Mouse (Mus musculus) gastrocnemius, postnatal 4 days (tissue): ENCODE data around the gene Mgat1. TPM values are rescaled to one million over a fixed set of nuclear protein-coding genes. Genes with fewer than 3 reads are reported as not detected.
"Not testable (repeated sequence)": the region's sequence is repeated elsewhere in the genome, so short reads cannot be mapped to it uniquely, and the experiment has no call there.

Experiments
- DNase-seq, 2 experiments: peaks; one replicate each; pipeline ENCODE4 v3.0.0; 2021 to 2022; ENCODE audit warnings: low spot score in 2 of 2, mixed read lengths in 2 of 2
- long read RNA-seq, 2 experiments: library from polyadenylated mRNA; stranded (forward); transcript quantifications; one replicate each; pipeline ENCODE4 v2.0.0; 2021
- total RNA-seq, 2 experiments: library from RNA; stranded (reverse); gene quantifications; 2 replicates each; pipeline ENCODE4 v1.2.3; 2021

Mgat1 gene
- total RNA-seq = 10 to 100 TPM; 61.3 to 67.4 TPM
- long read RNA-seq, experiment 1, transcript Mgat1-205 (2 exons, 787 nt) = minor isoform, 6 of 79 reads
- long read RNA-seq, experiment 1, transcript Mgat1-213 (4 exons, 3,151 nt) = minor isoform, 11 of 79 reads
- long read RNA-seq, experiment 1, transcript Mgat1-201 (3 exons, 2,976 nt) = minor isoform, 18 of 79 reads
- long read RNA-seq, experiment 1, transcript Mgat1-202 (3 exons, 2,729 nt) = major isoform, 25 of 79 reads
- long read RNA-seq, experiment 1, partial matches to known transcripts = 4 of 79 reads
- long read RNA-seq, experiment 1, other reads (novel, unspliced or antisense) = 14 of 79 reads
- long read RNA-seq, experiment 2, transcript Mgat1-201 (3 exons, 2,976 nt) = minor isoform, 36 of 152 reads
- long read RNA-seq, experiment 2, transcript Mgat1-213 (4 exons, 3,151 nt) = minor isoform, 14 of 152 reads
- long read RNA-seq, experiment 2, transcript Mgat1-202 (3 exons, 2,729 nt) = major isoform, 44 of 152 reads
- long read RNA-seq, experiment 2, transcript Mgat1-205 (2 exons, 787 nt) = minor isoform, 10 of 152 reads
- long read RNA-seq, experiment 2, partial matches to known transcripts = 10 of 152 reads
- long read RNA-seq, experiment 2, other reads (novel, unspliced or antisense) = 32 of 152 reads

GRCm38 (mm10) chr11:49243727-49244594 is at the start of gene Mgat1:
Gene Mgat1 (plus strand): TSS chr11:49244191.
- peak; percentile 88 to 95 for DNase-seq

- not testable (repeated sequence) for DNase-seq
Observed at GRCm38 (mm10) chr11:49194771-49195170, 49.2 kb upstream of the Mgat1 start.

- DNase-seq = no peak
Observed at GRCm38 (mm10) chr11:49195819-49196322, 48.1 kb upstream of the Mgat1 start.

GRCm38 (mm10) chr11:49200666-49201065 is 43.3 kb upstream of the Mgat1 start:
- no peak for DNase-seq

GRCm38 (mm10) chr11:49201142-49201541 is 42.8 kb upstream of the Mgat1 start:
- no peak for DNase-seq

- no peak for DNase-seq
Observed at GRCm38 (mm10) chr11:49202071-49202470, 41.9 kb upstream of the Mgat1 start.

- peak in 1 of 2 experiments; percentile 13 for DNase-seq
Observed at GRCm38 (mm10) chr11:49202523-49203061, 41.4 kb upstream of the Mgat1 start.

GRCm38 (mm10) chr11:49203129-49203768 is 40.7 kb upstream of the Mgat1 start, which contains the start of gene Zfp62:
Gene Zfp62 (plus strand): TSS chr11:49203292.
- DNase-seq = peak; percentile 84 to 95

GRCm38 (mm10) chr11:49203771-49204497 is 40.1 kb upstream of the Mgat1 start:
- DNase-seq = no peak

GRCm38 (mm10) chr11:49205080-49205590 is 38.9 kb upstream of the Mgat1 start:
- DNase-seq = no peak

- DNase-seq = no peak
Observed at GRCm38 (mm10) chr11:49207495-49207894, 36.5 kb upstream of the Mgat1 start.

- DNase-seq = no peak
Observed at GRCm38 (mm10) chr11:49212577-49212976, 31.4 kb upstream of the Mgat1 start.

- DNase-seq = no peak
Observed at GRCm38 (mm10) chr11:49213505-49213904, 30.5 kb upstream of the Mgat1 start.

GRCm38 (mm10) chr11:49219271-49219670 is 24.7 kb upstream of the Mgat1 start:
- DNase-seq = no peak

- no peak for DNase-seq
Observed at GRCm38 (mm10) chr11:49224455-49224854, 19.5 kb upstream of the Mgat1 start.

- DNase-seq = no peak
Observed at GRCm38 (mm10) chr11:49232781-49233180, 11.2 kb upstream of the Mgat1 start.

GRCm38 (mm10) chr11:49235459-49236207 is 8.4 kb upstream of the Mgat1 start:
- DNase-seq = no peak

- no peak for DNase-seq
Observed at GRCm38 (mm10) chr11:49236891-49237290, 7.1 kb upstream of the Mgat1 start.

GRCm38 (mm10) chr11:49237532-49237931 is 6.5 kb upstream of the Mgat1 start:
- no peak for DNase-seq
